Mouse (Mus musculus): ENCODE measurements at regions not wholly inside any gene's neighbourhood (a gene's known extent, or its start where the extent isn't known, plus 50 kb on each side); places are given as distances from the start of the nearest gene placed in this dataset.
"Not testable (repeated sequence)": the region's sequence is repeated elsewhere in the genome, so short reads cannot be mapped to it uniquely, and the experiment has no call there.

DNA sequence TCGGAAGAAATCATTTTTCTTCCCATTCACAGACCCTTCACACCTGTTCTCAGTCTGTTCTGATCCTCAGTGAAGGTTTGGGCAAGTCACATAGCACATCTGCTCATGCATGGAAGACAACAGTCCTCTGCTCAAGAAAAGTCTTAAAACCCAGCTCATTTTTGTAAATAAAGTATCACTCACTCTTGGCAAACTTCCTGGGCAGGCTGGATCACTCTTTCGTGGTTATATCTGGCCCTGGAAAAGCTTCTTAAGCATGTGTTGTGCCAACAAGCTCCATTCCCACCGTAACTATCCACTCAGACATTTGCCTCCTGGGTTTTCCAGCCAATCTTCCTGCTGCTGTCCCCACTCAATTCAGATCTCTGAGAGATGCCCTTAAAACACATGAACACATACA lies 103.2 kb upstream of the Cep85l start:
- no peak for DNase-seq (ENCODE audit: extremely low spot score, low read depth, low spot score)

- DNase-seq (ENCODE audit: extremely low spot score, low read depth, low spot score) = no peak
Observed at GRCm38 (mm10) chr10:53470200-53470599, 90.5 kb upstream of the Cep85l start.

DNA sequence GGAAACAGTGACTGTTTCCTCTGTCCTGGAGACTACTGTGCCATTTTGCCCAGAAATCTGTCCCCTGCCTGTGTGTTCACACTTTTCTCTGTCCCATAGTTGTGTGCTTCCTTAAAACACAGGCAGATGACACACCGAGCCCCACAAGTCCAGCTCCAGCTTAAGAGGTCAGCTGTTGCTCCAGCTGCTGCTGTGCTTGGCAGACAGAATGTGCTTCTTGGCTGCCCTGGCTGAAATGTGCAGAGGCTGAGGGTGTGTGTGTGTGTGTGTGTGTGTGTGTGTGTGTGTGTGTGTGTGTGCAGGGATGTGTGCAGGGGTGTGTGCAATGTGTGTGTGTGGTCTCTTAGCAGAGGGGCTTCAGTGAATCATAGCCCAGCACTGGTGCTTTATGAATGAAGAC lies 89.9 kb upstream of the Cep85l start:
- no peak for DNase-seq (ENCODE audit: extremely low spot score, low read depth, low spot score)

DNA sequence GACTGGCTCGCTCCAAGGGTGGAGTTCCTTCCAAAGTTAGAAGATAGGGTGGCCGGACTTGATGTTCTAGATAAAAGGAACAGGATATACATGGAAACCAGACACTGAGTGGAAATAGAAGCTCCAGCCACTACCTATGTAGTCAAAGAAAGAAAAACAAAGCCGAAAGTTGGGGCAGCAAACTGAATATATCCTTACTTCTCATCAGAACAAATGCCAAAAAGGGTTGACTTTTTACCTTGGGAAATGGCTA lies 88.5 kb upstream of the Cep85l start:
- no peak for DNase-seq (ENCODE audit: extremely low spot score, low read depth, low spot score)

DNA sequence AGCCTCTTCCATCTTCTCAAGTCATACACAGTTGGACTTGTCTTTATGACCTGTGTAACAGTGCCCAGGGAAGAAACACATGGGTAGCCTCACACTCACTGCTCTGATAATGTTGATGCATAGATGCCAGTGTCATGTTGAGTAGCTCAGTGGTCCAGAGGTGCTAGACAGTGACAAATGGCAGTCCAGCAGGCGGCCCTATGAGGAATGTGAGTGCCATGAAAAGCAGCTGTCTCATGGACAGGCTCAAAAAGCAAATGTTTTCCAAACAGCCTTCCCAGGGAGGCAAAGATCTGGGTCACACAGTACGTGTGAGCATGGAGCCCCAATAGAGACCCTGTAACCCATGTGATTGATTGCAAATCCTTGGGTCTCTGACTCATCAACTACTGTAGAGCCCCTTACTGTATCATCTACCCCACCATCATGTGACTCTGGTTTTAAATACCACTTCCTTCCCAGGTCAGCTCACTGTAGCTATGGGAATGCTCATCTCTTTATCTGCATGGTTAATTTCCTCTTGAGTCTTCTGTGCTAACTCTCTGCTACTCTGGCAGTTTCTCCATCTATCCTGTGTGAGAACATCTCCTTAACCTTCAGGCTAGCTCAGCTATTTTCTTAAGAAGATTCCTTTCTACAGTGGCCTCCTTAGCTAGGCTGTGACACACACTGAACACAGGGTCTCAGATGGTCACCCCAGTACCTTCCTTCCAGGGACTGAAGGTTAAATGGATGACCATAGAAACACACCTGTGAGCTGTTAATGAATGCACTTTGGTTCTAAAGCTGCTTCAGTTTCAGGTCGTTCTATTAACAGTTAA lies 87.9 kb upstream of the Cep85l start:
- DNase-seq (ENCODE audit: extremely low spot score, low read depth, low spot score) = no peak

DNA sequence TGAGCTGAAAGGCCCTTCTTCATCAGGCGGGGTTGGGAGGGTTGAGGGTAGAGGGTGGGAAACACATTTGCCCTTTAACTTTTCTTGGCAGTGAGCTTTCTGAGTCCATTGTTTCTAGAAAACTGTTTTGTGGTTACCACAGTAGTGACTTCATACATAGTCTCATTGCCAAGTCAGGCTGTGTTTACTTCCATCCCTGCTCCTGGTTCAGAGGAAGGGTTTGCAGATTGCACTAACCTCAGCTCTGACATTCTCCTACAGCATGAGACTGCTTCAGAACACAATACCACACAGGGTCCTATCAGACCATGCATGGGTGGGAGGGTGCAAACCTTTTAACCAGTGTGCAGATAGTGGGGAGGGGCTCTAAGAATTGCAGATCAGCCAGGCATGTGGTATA lies 87.1 kb upstream of the Cep85l start:
- no peak for DNase-seq (ENCODE audit: extremely low spot score, low read depth, low spot score)

GRCm38 (mm10) chr10:53466261-53466660 lies 86.5 kb upstream of the Cep85l start:
- no peak for DNase-seq (ENCODE audit: extremely low spot score, low read depth, low spot score)

GRCm38 (mm10) chr10:53464581-53464980 lies 84.8 kb upstream of the Cep85l start:
- no peak for DNase-seq (ENCODE audit: extremely low spot score, low read depth, low spot score)

DNA sequence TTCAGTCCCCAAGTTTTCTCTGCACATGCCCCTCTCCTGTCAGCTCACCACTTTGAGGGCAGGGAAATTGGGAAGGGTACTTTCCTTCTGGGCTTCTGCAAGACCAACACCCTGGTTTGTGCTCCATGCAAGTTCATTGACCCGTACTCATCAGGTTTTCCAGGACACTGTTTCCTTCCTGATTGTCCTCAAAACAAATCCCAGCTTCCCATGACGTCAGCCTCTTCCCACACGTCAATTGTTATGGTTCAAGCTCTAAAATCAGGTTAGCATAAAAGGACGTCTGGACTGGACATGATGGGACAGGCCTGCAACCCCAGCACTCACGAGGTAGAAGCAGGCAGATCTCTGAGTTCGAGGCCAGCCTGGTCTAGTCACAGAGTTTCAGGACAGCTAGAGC lies 84.3 kb upstream of the Cep85l start:
- DNase-seq (ENCODE audit: extremely low spot score, low read depth, low spot score) = no peak

- no peak for DNase-seq (ENCODE audit: extremely low spot score, low read depth, low spot score)
Observed at GRCm38 (mm10) chr10:53463471-53463870, 83.7 kb upstream of the Cep85l start.

GRCm38 (mm10) chr10:53462449-53463308 lies 82.9 kb upstream of the Cep85l start:
- DNase-seq (ENCODE audit: extremely low spot score, low read depth, low spot score) = no peak

GRCm38 (mm10) chr10:53461070-53461781 lies 81.5 kb upstream of the Cep85l start:
- DNase-seq (ENCODE audit: extremely low spot score, low read depth, low spot score) = no peak

GRCm38 (mm10) chr10:53459706-53460105 lies 80.0 kb upstream of the Cep85l start:
- not testable (repeated sequence) for DNase-seq (ENCODE audit: extremely low spot score, low read depth, low spot score)

GRCm38 (mm10) chr10:53456027-53456713 lies 76.4 kb upstream of the Cep85l start:
- DNase-seq (ENCODE audit: extremely low spot score, low read depth, low spot score) = no peak

- DNase-seq (ENCODE audit: extremely low spot score, low read depth, low spot score) = no peak
Observed at GRCm38 (mm10) chr10:53444789-53445188, 65.0 kb upstream of the Cep85l start.

GRCm38 (mm10) chr10:53443443-53443842 lies 63.7 kb upstream of the Cep85l start:
- DNase-seq (ENCODE audit: extremely low spot score, low read depth, low spot score) = no peak

- no peak for DNase-seq (ENCODE audit: extremely low spot score, low read depth, low spot score)
Observed at GRCm38 (mm10) chr10:53442912-53443311, 63.2 kb upstream of the Cep85l start.

GRCm38 (mm10) chr10:53440251-53440650 lies 60.5 kb upstream of the Cep85l start:
- no peak for DNase-seq (ENCODE audit: extremely low spot score, low read depth, low spot score)

- DNase-seq (ENCODE audit: extremely low spot score, low read depth, low spot score) = no peak
Observed at GRCm38 (mm10) chr10:53438388-53438787, 58.6 kb upstream of the Cep85l start.

DNA sequence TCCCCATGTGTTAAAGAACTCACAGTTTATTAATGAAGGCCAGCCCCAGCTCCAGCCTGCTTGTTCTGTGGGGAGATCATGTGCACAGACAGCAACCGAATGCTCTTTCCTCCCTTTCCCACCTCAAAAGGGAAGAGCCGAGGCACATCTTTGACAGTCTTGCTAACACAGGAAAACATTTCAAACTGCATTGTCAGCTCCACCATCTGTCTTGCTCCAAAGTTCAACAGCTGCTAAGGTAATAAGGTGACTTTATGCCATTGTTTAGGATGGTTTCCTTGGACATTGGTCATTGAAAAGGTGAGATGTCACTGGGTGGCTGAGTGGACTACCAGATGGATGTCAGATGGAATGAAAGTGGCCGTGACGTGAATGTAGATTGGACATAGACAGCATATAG lies 58.0 kb upstream of the Cep85l start:
- DNase-seq (ENCODE audit: extremely low spot score, low read depth, low spot score) = no peak

GRCm38 (mm10) chr10:53436023-53436475 lies 56.3 kb upstream of the Cep85l start:
- no peak for DNase-seq (ENCODE audit: extremely low spot score, low read depth, low spot score)
